Comparison of ENCODE assay signal across 7 mouse cellular contexts in genomic region chrX:157598186-157598996, GRCm38 (mm10). TPM values are rescaled to one million over a fixed set of nuclear protein-coding genes. Genes with fewer than 3 reads are reported as not detected.
DNase-seq lines count a peak whose midpoint lies in the region; ATAC-seq and TF ChIP-seq lines count a peak whose summit lies in the region.

Gene Mbtps2, minus strand, starts transcription at chrX:157598715.

- WGBS in intestine, postnatal 0 days, result 21% methylated on average over 51 of the region's 74 CpGs
- WGBS in limb, embryonic 14.5 days, result 21% methylated on average over 67 of the region's 74 CpGs
- 16% methylated on average over 51 of the region's 74 CpGs for WGBS in midbrain, embryonic 16.5 days
- whole genome bisulfite sequencing in spleen, adult 2 months, result 22% methylated on average over 73 of the region's 74 CpGs

- no peaks in the 10 kb centered on the region for H3K4me1 ChIP-seq in intestine, postnatal 0 days (replicated peaks; ENCODE audit: control insufficient read depth, insufficient read depth, low read length)
- 0 out of 2 replicates have a peak, but pooled peaks cover 3% of the 10 kb centered on the region for H3K4me1 ChIP-seq in limb, embryonic 14.5 days (ENCODE audit: control insufficient read depth, insufficient read depth, low read length)
- no peaks in the 10 kb centered on the region; the same call in 1 of the 2 replicates for H3K4me1 ChIP-seq in midbrain, embryonic 16.5 days (ENCODE audit: control insufficient read depth, insufficient read depth, low read length)
- H3K4me1 ChIP-seq in spleen, adult 2 months (ENCODE audit: control insufficient read depth, insufficient read depth, insufficient read length), result peaks cover 2% of the 10 kb centered on the region; the same call in 1 of the 2 replicates

- no peaks in the 10 kb centered on the region for H3K36me3 ChIP-seq in intestine, postnatal 0 days (ENCODE audit: control insufficient read depth, insufficient read depth)
- no peaks in the 10 kb centered on the region for H3K36me3 ChIP-seq in limb, embryonic 14.5 days (ENCODE audit: control insufficient read depth, insufficient read depth, low read length)
- H3K36me3 ChIP-seq in midbrain, embryonic 16.5 days (ENCODE audit: control insufficient read depth, insufficient read depth, low read length), result no peaks in the 10 kb centered on the region
- H3K36me3 ChIP-seq in spleen, adult 2 months (ENCODE audit: control insufficient read depth, insufficient read depth, low read length), result no peaks in the 10 kb centered on the region

- H3K27ac ChIP-seq in intestine, postnatal 0 days (ENCODE audit: low read depth, low read length), result peak within 1 kb of the TSS; percentile 89
- H3K27ac ChIP-seq in limb, embryonic 14.5 days (replicated peaks; ENCODE audit: low read depth, low read length), result peak within 1 kb of the TSS; percentile 94
- H3K27ac ChIP-seq in midbrain, embryonic 16.5 days (ENCODE audit: low read length), result peak within 1 kb of the TSS; percentile 87
- H3K27ac ChIP-seq in spleen, adult 2 months (ENCODE audit: insufficient read depth, low read length), result peak within 1 kb of the TSS; percentile 96

- peak; percentile 92 for ATAC-seq in intestine, postnatal 0 days
- peak; percentile 84 for ATAC-seq in limb, embryonic 14.5 days (ENCODE audit: low FRiP score, low read depth)
- peak; percentile 90 for ATAC-seq in midbrain, embryonic 16.5 days

- TF ChIP-seq CTCF in intestine, postnatal 0 days (IDR thresholded peaks at IDR 0.05; ENCODE audit: low read depth), result no peak
- no peak for TF ChIP-seq CTCF in spleen, adult 2 months (IDR thresholded peaks at IDR 0.05; ENCODE audit: extremely low read depth, insufficient read depth, insufficient read length, insufficient replicate concordance)

- peak within 1 kb of the TSS; percentile 54 for H3K4me2 ChIP-seq in intestine, postnatal 0 days (replicated peaks; ENCODE audit: low read depth)
- H3K4me2 ChIP-seq in limb, embryonic 14.5 days (replicated peaks; ENCODE audit: low read depth, low read length, severe bottlenecking), result peak within 1 kb of the TSS; percentile 49
- peak within 1 kb of the TSS; percentile 56 for H3K4me2 ChIP-seq in midbrain, embryonic 16.5 days (ENCODE audit: low read length)

- peak within 1 kb of the TSS; percentile 71 for H3K9ac ChIP-seq in intestine, postnatal 0 days (ENCODE audit: low read depth, low read length)
- peak within 1 kb of the TSS; percentile 84 for H3K9ac ChIP-seq in limb, embryonic 14.5 days (ENCODE audit: low read depth, low read length, severe bottlenecking)
- peak within 1 kb of the TSS; percentile 78 for H3K9ac ChIP-seq in midbrain, embryonic 16.5 days (ENCODE audit: low read depth, low read length)

- H3K9me3 ChIP-seq in intestine, postnatal 0 days (ENCODE audit: control insufficient read depth), result no peaks in the 10 kb centered on the region
- H3K9me3 ChIP-seq in limb, embryonic 14.5 days (ENCODE audit: control insufficient read depth, low read length), result no peaks in the 10 kb centered on the region
- H3K9me3 ChIP-seq in midbrain, embryonic 16.5 days (replicated peaks; ENCODE audit: control insufficient read depth, low read length, poor library complexity, severe bottlenecking), result no peaks in the 10 kb centered on the region

- TF ChIP-seq POLR2A in limb, embryonic 14.5 days (IDR thresholded peaks at IDR 0.05; ENCODE audit: borderline replicate concordance, extremely low read depth, insufficient read depth, insufficient read length), result no peak
- no peak for TF ChIP-seq POLR2A in spleen, adult 2 months (IDR thresholded peaks at IDR 0.05; ENCODE audit: low read depth, low read length)

- peak within 1 kb of the TSS; percentile 63 for H3K4me3 ChIP-seq in intestine, postnatal 0 days (ENCODE audit: low read depth, low read length)
- peak within 1 kb of the TSS; percentile 56 for H3K4me3 ChIP-seq in limb, embryonic 14.5 days (replicated peaks; ENCODE audit: low read length)
- H3K4me3 ChIP-seq in midbrain, embryonic 16.5 days (ENCODE audit: low read depth, low read length), result peak within 1 kb of the TSS; percentile 61
- H3K4me3 ChIP-seq in spleen, adult 2 months (ENCODE audit: extremely low read depth, insufficient read depth, insufficient read length), result peak within 1 kb of the TSS; percentile 92

- peak; percentile 39 to 49 for DNase-seq in adrenal gland, adult 18-20 months (ENCODE audit: low spot score in 2 of 2)
- DNase-seq in embryo, embryonic 10.5 days (ENCODE audit: low spot score), result peak; percentile 74
- DNase-seq in gastrocnemius, postnatal 4 days (ENCODE audit: low spot score in 2 of 2), result peak; percentile 24 to 66
- peak; percentile 64 for DNase-seq in limb, embryonic 14.5 days (ENCODE audit: low spot score)
- DNase-seq in spleen, adult 2 months (ENCODE audit: low read depth in 1 of 2, low spot score in 2 of 2), result peak; percentile 36 to 49

- H3K27me3 ChIP-seq in intestine, postnatal 0 days (replicated peaks; ENCODE audit: control insufficient read depth, insufficient read depth, low read length), result no peaks in the 10 kb centered on the region
- H3K27me3 ChIP-seq in limb, embryonic 14.5 days (ENCODE audit: control insufficient read depth, insufficient read depth, low read length), result no peaks in the 10 kb centered on the region
- no peaks in the 10 kb centered on the region for H3K27me3 ChIP-seq in midbrain, embryonic 16.5 days (ENCODE audit: control insufficient read depth, insufficient read depth, low read depth, low read length)
- no peaks in the 10 kb centered on the region for H3K27me3 ChIP-seq in spleen, adult 2 months (ENCODE audit: control insufficient read depth, insufficient read depth, low read length)

RNA-seq across cellular contexts. Expression of gene Mbtps2, which starts in this region (rescaled TPM):
- 10 to 100 TPM; 14.3 to 24.8 TPM for total RNA-seq in adrenal gland, adult 18-20 months (2021)
- total RNA-seq in gastrocnemius, postnatal 4 days (2021), result 10 to 100 TPM; 17.0 to 18.4 TPM
- 8.5 and 9.2 TPM in 2 replicates for polyA plus RNA-seq in intestine, postnatal 0 days (2015; fragmentation: Nextera tagmentation; extraction: Ambion mirVana)
- 28.5 and 40.2 TPM in 2 replicates for polyA plus RNA-seq in limb, embryonic 14.5 days (2012; rRNA removed)
- 18.7 and 22.1 TPM in 2 replicates for polyA plus RNA-seq in limb, embryonic 14.5 days (2014; fragmentation: Nextera tagmentation; extraction: Ambion mirVana)
- polyA plus RNA-seq in midbrain, embryonic 16.5 days (2015; fragmentation: Nextera tagmentation; extraction: Ambion mirVana), result 32.5 and 33.4 TPM in 2 replicates
- polyA plus RNA-seq in spleen, adult 2 months (2012; rRNA removed), result 5.3 and 7.6 TPM in 2 replicates

Comparison
In these comparisons a context has a peak if more than half of its experiments do, and no peak if none do; other contexts are left out.
1. Peak in every context shown above with its lines: DNase-seq, ATAC-seq, H3K4me3 ChIP-seq and H3K27ac ChIP-seq.